Mouse (Mus musculus) olfactory bulb, adult 2 months (tissue): ENCODE measurements at regions not wholly inside any gene's neighbourhood (a gene's known extent, or its start where the extent isn't known, plus 50 kb on each side); places are given as distances from the start of the nearest gene placed in this dataset.

ENCODE experiments used
- CTCF ChIP-seq: fragments of 200-500 bp; IDR thresholded peaks from 2 replicates; pipeline ENCODE4 v1.5.1; 2012; ENCODE audit warnings: low read depth, mild to moderate bottlenecking, low read length, moderate library complexity; ENCODE audit not compliant: insufficient read depth
- POLR2A ChIP-seq: fragments of 200-500 bp; IDR thresholded peaks from 2 replicates; pipeline ENCODE4 v1.6.1; 2012; ENCODE audit warnings: mild to moderate bottlenecking, low read depth, low read length, moderate library complexity; ENCODE audit not compliant: insufficient read depth

DNA sequence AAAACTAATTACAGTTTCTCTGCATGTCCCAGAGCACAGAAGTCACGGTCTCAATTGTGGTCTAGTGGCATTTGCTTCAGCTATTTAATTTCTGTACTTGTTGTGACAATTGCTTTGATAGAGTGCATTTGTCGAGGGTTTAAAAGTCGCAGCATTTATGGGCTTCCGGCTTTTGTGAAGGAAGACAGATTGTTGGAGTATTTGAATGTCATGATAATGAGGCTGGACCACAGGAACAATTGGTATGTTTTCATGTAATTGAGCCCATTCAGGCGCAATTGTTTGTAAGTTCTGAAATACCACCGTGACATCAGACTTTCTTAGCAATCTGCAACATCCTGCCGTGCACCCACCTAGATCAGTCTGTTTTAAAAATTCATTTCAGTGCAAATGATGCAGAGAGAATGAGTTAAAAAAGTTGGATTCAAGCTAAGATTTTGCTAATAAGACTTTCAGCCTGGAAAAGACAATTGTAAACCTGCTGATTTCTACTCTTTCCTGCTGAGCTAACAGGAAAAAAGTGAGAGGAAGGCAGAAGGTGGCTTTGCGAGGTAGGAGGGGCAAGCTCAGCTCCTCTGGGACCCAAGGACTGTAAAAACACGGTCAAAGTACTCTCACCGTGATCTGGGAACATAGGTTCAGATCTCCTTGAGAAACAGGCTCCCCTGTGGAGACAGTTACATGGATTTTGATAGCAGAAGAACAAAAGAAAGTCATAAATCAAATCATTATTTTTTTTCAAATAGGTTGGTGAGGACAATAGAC lies 58.7 kb downstream of the Gm11983 start:
- no peak for TF ChIP-seq POLR2A
- no peak for TF ChIP-seq CTCF
